Mouse (Mus musculus): ENCODE measurements around the gene Prickle2. TPM values are rescaled to one million over a fixed set of nuclear protein-coding genes. Genes with fewer than 3 reads are reported as not detected.

Prickle2 gene
- total RNA-seq, 4 experiments from 2014 or later, result 166 to 201 (median 186) TPM

DNA sequence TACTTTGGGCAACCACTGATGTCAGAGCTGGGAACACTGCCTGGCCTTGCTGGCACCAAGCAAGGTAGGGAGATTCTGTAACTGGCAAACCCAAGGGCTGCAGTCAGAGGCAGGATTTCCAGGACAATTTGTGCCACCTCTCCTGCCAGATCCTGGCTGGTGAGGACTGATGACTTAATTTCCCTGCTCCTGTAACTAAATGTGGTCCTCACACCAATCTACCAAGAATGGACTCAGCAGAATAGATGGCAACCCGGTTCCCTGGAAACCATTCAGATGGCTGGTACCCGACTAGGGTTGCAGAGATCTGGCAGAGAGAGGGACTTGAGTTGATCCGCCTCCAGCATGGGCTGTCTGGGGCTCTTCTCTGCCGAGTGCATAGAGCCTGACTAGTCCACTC, 315.6 kb downstream of the Prickle2 start:
- DNase-seq (ENCODE audit: low spot score in 2 of 2), result peak; percentile 42 to 57

DNA sequence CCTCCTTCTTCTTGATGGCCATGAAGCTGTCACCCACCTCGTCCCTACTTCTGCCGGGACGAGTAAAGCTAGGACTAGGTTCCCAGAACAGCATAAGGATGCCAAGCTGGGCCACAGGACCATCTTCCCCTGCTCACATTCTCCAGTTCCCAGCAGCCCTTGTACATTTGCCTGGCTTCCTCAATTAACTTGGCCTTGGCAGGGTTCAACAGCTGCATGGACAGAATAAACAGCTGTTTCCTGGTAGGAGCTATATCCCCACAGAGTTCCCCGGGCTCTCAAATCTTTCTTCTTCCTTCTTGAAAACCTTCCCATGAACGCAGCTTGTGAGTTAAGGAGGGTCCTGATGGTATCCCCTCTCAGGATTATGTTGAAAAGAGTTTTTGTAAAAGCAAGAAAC, 317.3 kb downstream of the Prickle2 start:
- DNase-seq (ENCODE audit: low spot score in 2 of 2), result no peak

DNA sequence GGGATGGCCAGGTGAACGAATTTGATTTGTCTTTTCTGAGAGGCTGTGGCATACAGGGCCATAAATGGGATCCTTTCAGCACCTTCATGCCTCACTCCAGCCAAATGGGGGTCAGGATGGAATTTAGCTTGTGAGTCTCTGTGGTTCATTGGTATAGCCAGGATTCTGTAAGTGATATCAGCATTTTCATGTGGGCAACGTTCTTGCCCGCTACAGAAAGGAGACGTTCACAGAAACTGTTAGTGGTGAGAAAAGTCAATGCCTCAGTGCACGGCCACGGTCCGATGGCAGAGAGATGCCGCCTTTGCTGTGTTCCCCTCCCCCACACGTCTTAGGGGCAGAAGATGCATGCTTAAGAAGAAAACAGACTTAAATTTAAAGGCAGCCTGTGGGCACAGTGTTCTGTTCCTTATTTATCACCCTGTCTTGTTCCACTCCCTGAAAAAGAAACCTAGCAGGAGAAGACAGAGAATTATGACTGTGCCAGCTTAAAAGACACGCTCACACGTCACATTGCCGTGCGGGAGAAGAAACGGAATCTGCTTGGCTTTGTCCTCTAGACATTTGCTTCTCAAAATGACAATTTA, 322.7 kb downstream of the Prickle2 start:
- no peak for DNase-seq (ENCODE audit: low spot score in 2 of 2)

GRCm38 (mm10) chr6:92381085-92381484, 324.9 kb downstream of the Prickle2 start:
- no peak for DNase-seq (ENCODE audit: low spot score in 2 of 2)

- no peak for DNase-seq (ENCODE audit: low spot score in 2 of 2)
These were observed 331.1 kb downstream of the Prickle2 start for GRCm38 (mm10) chr6:92374826-92375225.

DNA sequence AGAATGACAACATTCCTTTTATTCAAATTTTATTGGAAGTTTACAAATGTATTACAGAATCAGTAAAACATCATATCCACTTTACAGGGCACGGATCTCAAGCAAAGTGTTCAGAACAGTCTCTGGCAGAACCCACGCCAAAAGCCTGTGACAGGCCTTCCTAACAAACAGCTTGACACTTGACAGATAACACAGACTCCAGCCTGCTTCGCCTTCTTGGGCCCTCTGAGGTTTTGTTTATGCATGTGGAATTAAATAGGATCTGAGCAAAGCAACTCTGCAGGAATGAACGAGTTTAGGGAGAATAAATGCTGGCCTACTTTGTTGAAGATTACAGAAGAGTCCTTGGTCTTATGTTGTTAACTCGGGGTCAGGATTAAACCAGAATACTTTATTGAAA, 335.1 kb downstream of the Prickle2 start:
- no peak for DNase-seq (ENCODE audit: low spot score in 2 of 2)

GRCm38 (mm10) chr6:92347278-92348028, 358.5 kb downstream of the Prickle2 start:
- DNase-seq (ENCODE audit: low spot score in 2 of 2), result no peak

- DNase-seq (ENCODE audit: low spot score in 2 of 2), result no peak
These were observed 359.2 kb downstream of the Prickle2 start for GRCm38 (mm10) chr6:92346729-92347128.

DNA sequence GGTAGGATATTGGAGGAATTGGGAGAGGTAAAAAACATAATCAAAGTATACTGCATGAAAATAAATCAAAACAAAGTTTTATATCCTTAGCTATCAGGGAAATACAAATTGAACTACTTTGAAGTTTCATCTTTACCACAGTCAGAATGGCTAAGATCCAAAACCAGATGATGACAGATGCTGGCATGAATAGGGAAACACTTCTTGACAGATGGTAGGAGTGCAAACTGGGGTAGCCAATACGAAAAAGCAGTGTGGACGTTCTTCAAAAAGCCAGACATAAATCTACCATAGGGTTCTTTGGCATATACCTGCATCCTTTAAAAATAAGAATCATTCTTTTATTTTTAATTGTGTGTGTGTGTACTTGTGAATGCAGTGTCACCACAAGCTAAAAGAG, 360.8 kb downstream of the Prickle2 start:
- no peak for DNase-seq (ENCODE audit: low spot score in 2 of 2)

- DNase-seq (ENCODE audit: low spot score in 2 of 2), result peak in 1 of 2 experiments; percentile 25
These were observed 361.4 kb downstream of the Prickle2 start for GRCm38 (mm10) chr6:92344588-92344987.

Other genes with a start within 250 kb of the Prickle2 start
- gene A730049H05Rik, start 110.3 kb upstream of the Prickle2 start, total RNA-seq (2022), result under 1 TPM in 2 of 4 experiments, not detected in 2; 0.22 to 0.34 TPM
- gene Gm15737, start 163.2 kb upstream of the Prickle2 start, total RNA-seq (2022), result not detected
- gene Adamts9, start 237.3 kb upstream of the Prickle2 start, total RNA-seq (2022), result 1 to 10 TPM; 8.3 to 10.0 (median 8.8) TPM